Mouse (Mus musculus): ENCODE measurements around the gene Kif3a. TPM values are rescaled to one million over a fixed set of nuclear protein-coding genes. Genes with fewer than 3 reads are reported as not detected.

Kif3a gene
- polyA plus RNA-seq, 1 experiment, result 93.2 TPM

DNA sequence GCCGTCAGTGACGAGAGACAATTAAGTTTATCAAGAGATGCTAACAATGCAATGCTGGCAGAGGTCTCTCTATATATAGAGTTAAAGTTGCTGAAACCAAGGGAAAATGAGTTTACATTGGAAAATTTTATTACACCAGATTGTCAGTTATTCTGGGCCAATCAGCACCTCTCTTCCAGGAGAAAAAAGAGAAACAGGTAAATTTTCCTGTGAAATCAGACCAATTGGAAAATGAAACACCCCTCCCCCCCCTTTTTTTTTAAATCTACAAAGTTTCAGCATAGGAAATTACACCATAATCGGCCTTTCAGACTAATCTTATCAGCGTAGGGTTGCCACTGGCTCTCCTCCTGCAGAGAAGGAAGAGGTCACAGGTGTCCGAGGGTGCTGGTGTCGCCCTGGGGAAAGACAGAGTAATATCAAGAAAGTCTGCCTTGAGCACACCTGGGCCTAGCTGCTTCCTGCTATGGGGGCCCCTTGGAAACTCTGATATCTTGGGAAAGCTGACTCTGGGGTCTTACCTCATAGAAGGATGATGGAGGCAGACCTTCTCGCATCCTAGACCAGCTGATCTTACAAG is 51.5 kb downstream of the Kif3a start, which contains the start of gene Il4:
Il4 (minus strand) TSS at position 51 of the 580 bp plus-strand sequence.
- 92% methylated on average over 7 of the region's 7 CpGs for WGBS
- H3K4me3 ChIP-seq (replicated peaks; ENCODE audit: insufficient read depth, low read depth, low read length), result no peak within 1 kb of the TSS
- no peak within 1 kb of the TSS for H3K27ac ChIP-seq (ENCODE audit: insufficient read depth, low read length)
- H3K4me1 ChIP-seq (ENCODE audit: control insufficient read depth, insufficient read depth, low read length), result no peaks in the 10 kb centered on the region
- TF ChIP-seq CTCF (IDR thresholded peaks at IDR 0.05; ENCODE audit: borderline replicate concordance, insufficient read depth, low read depth, low read length) (no peak), POLR2A (IDR thresholded peaks at IDR 0.05; ENCODE audit: borderline replicate concordance, insufficient read depth, low read length) (no peak)
- no peaks in the 10 kb centered on the region for H3K27me3 ChIP-seq (ENCODE audit: control insufficient read depth, insufficient read depth, low read length)
- no peak for DNase-seq

DNA sequence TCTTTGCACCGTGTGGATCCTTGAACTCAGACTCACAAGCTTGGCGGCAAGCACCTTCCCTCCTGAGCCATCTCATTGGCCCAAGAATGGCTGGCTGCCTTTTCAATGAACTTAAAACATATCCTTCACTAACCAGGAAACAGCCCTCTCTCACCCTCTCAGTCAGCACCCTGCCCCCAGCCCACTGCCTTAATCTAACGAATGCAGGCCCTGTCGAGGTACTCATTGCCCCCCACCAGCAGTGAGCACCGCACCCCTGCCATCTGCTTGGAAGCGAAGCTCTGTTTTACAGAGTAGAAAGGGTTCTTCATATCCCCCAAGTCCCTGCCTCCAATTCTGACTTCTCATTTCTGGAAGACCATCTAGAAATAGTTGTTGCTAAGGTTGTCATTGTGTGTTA is 52.2 kb downstream of the Kif3a start:
- no peak for DNase-seq
- WGBS, result 58% methylated on average over 6 of the region's 6 CpGs
- no peak for TF ChIP-seq CTCF (IDR thresholded peaks at IDR 0.05; ENCODE audit: borderline replicate concordance, insufficient read depth, low read depth, low read length)
- no peak for TF ChIP-seq POLR2A (IDR thresholded peaks at IDR 0.05; ENCODE audit: borderline replicate concordance, insufficient read depth, low read length)
- H3K27ac ChIP-seq (ENCODE audit: insufficient read depth, low read length), result no peak overlapping the region
- no peaks in the 10 kb centered on the region for H3K4me1 ChIP-seq (ENCODE audit: control insufficient read depth, insufficient read depth, low read length)
- no peaks in the 10 kb centered on the region for H3K27me3 ChIP-seq (ENCODE audit: control insufficient read depth, insufficient read depth, low read length)
- H3K4me3 ChIP-seq (replicated peaks; ENCODE audit: insufficient read depth, low read depth, low read length), result no peak overlapping the region

DNA sequence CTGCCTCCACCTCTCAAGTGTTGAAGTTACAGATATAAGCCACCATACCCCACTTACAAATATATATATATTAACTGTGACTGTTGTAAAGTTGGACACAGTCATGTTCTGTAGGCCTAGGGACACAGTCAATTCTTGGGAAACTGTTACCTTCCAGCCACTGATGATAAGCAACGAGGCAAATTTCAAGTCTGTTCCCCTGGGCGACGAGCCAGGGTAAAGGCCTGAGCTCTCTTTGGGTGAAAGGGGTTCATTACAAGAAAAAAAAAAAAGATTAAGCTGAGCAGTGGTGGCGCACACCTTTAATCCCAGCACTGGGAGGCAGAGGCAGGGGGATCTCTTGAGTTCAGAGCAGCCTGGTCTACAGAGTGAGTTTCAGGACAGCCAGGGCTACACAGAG is 52.9 kb downstream of the Kif3a start:
- 86% methylated on average over 4 of the region's 4 CpGs for WGBS
- Histone ChIP-seq H3K4me1 (ENCODE audit: control insufficient read depth, insufficient read depth, low read length) (no peaks in the 10 kb centered on the region), H3K27me3 (ENCODE audit: control insufficient read depth, insufficient read depth, low read length) (no peaks in the 10 kb centered on the region), H3K4me3 (replicated peaks; ENCODE audit: insufficient read depth, low read depth, low read length) (no peak overlapping the region), H3K27ac (ENCODE audit: insufficient read depth, low read length) (no peak overlapping the region)
- no peak for DNase-seq
- no peak for TF ChIP-seq CTCF (IDR thresholded peaks at IDR 0.05; ENCODE audit: borderline replicate concordance, insufficient read depth, low read depth, low read length)
- TF ChIP-seq POLR2A (IDR thresholded peaks at IDR 0.05; ENCODE audit: borderline replicate concordance, insufficient read depth, low read length), result no peak

DNA sequence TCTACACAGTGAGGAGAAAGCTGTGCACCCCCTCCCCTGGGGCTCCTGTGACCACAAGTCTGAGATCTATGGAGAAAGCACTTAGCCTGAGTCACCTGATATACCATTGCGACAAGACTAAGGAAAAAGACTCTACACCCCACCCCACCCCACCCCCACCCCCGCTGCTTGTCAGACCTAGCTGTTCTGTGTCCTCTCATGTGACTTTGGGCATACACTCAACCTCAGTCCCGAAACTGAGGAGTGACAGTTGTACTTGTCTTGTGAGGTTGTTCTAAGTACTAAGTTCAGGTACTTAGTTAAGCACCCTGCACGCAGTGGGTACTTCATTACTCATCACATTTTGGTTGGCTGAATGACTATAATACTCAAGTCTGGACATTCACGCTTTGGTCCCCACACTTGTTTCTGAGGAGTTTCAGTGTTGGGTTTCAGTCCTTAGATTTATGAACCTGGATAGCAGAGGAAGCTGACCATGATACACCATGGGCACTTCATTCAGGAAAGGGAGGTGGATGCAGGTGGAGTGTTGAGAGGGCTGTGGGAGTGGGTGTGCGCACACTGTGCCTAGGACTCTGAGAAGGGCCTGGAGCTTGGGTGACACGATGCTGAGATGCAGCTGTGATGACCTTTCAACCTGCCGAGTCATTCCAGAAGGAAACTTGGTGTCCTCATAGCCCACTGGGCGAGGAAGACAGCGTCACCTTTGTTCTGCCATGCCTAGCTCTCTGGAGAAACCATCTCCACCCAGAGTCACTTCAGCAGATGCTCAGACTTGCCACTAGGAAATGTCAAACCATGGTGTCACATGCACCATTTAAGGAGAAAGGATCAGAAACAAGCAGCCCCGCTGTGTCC is 54.6 kb downstream of the Kif3a start:
- Histone ChIP-seq H3K27me3 (ENCODE audit: control insufficient read depth, insufficient read depth, low read length) (no peaks in the 10 kb centered on the region), H3K4me3 (replicated peaks; ENCODE audit: insufficient read depth, low read depth, low read length) (no peak overlapping the region), H3K4me1 (ENCODE audit: control insufficient read depth, insufficient read depth, low read length) (no peaks in the 10 kb centered on the region), H3K27ac (ENCODE audit: insufficient read depth, low read length) (no peak overlapping the region)
- no peak for DNase-seq
- WGBS, result 92% methylated on average over 11 of the region's 11 CpGs
- TF ChIP-seq POLR2A (IDR thresholded peaks at IDR 0.05; ENCODE audit: borderline replicate concordance, insufficient read depth, low read length) (no peak), CTCF (IDR thresholded peaks at IDR 0.05; ENCODE audit: borderline replicate concordance, insufficient read depth, low read depth, low read length) (no peak)

DNA sequence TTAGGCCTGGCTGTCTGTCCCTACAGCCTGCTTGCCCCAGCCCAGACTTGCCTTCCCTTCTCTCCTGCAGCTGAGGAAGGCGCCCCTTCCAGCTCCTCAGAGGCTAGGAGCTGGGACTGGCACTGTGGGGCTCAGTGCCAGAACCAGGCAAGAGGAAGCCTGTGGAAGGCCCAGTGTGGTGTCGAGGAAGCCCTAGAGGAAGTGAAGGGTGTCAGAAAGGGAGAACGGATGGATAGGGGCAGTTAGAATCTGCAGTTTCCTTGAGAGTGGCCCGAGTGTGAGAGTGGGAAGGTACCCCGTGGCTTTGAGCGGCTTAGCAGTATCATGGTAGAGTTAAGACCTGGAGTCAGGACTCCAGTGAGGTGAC is 55.2 kb downstream of the Kif3a start:
- Histone ChIP-seq H3K27ac (ENCODE audit: insufficient read depth, low read length) (no peak overlapping the region), H3K4me3 (replicated peaks; ENCODE audit: insufficient read depth, low read depth, low read length) (no peak overlapping the region), H3K27me3 (ENCODE audit: control insufficient read depth, insufficient read depth, low read length) (no peaks in the 10 kb centered on the region), H3K4me1 (ENCODE audit: control insufficient read depth, insufficient read depth, low read length) (no peaks in the 10 kb centered on the region)
- TF ChIP-seq POLR2A (IDR thresholded peaks at IDR 0.05; ENCODE audit: borderline replicate concordance, insufficient read depth, low read length) (no peak), CTCF (IDR thresholded peaks at IDR 0.05; ENCODE audit: borderline replicate concordance, insufficient read depth, low read depth, low read length) (no peak)
- 66% methylated on average over 6 of the region's 6 CpGs for WGBS
- DNase-seq, result no peak

DNA sequence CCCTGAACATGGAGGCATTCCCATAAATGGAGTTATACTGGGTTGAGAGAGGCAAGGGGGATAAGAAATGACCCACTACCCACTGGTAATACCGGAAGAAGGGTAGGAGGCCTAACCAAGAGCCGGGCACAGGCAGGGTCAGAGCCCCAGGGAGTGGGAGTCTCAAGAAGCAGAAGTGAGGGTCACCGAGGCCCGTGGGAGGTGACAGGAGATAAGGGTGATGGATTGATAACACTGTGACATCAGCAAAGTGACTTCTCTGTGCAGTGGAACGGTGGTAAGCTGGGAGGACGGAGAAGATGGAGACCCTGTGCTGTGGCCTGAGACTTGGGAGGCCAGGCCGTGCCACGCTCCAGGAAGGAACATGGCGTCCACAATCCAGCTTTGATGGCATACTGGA is 56.4 kb downstream of the Kif3a start:
- 94% methylated on average over 9 of the region's 9 CpGs for WGBS
- TF ChIP-seq POLR2A (IDR thresholded peaks at IDR 0.05; ENCODE audit: borderline replicate concordance, insufficient read depth, low read length) (no peak), CTCF (IDR thresholded peaks at IDR 0.05; ENCODE audit: borderline replicate concordance, insufficient read depth, low read depth, low read length) (no peak)
- no peaks in the 10 kb centered on the region for H3K27me3 ChIP-seq (ENCODE audit: control insufficient read depth, insufficient read depth, low read length)

DNA sequence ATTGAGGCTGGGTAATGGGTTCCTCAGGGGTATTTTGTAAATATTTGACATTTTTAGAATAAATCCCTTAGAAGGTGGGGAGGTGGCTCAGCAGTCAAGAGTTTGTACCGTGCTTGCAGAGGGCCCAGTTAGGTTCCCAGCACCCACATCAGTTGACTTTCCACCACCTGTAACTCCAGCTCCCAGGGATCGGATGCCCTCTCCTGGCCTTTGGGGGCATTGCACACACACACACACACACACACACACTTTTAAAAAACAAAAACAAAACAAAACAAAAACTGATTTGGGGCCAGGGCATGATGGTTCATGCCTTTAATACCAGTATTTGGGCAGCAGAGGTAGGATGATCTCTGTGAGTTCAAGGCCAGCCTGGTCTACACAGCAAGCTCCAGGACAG is 56.9 kb downstream of the Kif3a start:
- Histone ChIP-seq H3K27me3 (ENCODE audit: control insufficient read depth, insufficient read depth, low read length) (no peaks in the 10 kb centered on the region), H3K4me3 (replicated peaks; ENCODE audit: insufficient read depth, low read depth, low read length) (no peak overlapping the region), H3K4me1 (ENCODE audit: control insufficient read depth, insufficient read depth, low read length) (no peaks in the 10 kb centered on the region), H3K27ac (ENCODE audit: insufficient read depth, low read length) (no peak overlapping the region)
- no peak for DNase-seq
- 98% methylated on average over 2 of the region's 2 CpGs for WGBS
- no peak for TF ChIP-seq POLR2A (IDR thresholded peaks at IDR 0.05; ENCODE audit: borderline replicate concordance, insufficient read depth, low read length)
- TF ChIP-seq CTCF (IDR thresholded peaks at IDR 0.05; ENCODE audit: borderline replicate concordance, insufficient read depth, low read depth, low read length), result no peak

More for the DNA sequence above, 56.4 kb downstream of the Kif3a start:
- H3K4me3 ChIP-seq (replicated peaks; ENCODE audit: insufficient read depth, low read depth, low read length), result no peak overlapping the region
- H3K27ac ChIP-seq (ENCODE audit: insufficient read depth, low read length), result no peak overlapping the region
- no peak for DNase-seq
- H3K4me1 ChIP-seq (ENCODE audit: control insufficient read depth, insufficient read depth, low read length), result no peaks in the 10 kb centered on the region

All from cerebellum, adult 2 months (tissue).